Mouse (Mus musculus): ENCODE measurements at regions not wholly inside any gene's neighbourhood (a gene's known extent, or its start where the extent isn't known, plus 50 kb on each side); places are given as distances from the start of the nearest gene placed in this dataset.

GRCm38 (mm10) chr2:131676736-131677135, 114.7 kb upstream of the Adra1d start:
- in situ Hi-C loops (cut with MboI, MseI), result no loop called here

GRCm38 (mm10) chr2:131674872-131675271, 112.8 kb upstream of the Adra1d start:
- in situ Hi-C loops (cut with MboI, MseI), result no loop called here

- in situ Hi-C loops (cut with MboI, MseI), result no loop called here
These were observed 111.3 kb upstream of the Adra1d start for GRCm38 (mm10) chr2:131673351-131673750.

GRCm38 (mm10) chr2:131672646-131673045, 110.6 kb upstream of the Adra1d start:
- in situ Hi-C loops (cut with MboI, MseI), result no loop called here

GRCm38 (mm10) chr2:131672223-131672622, 110.1 kb upstream of the Adra1d start:
- in situ Hi-C loops (cut with MboI, MseI), result no loop called here

- in situ Hi-C loops (cut with MboI, MseI), result no loop called here
These were observed 108.8 kb upstream of the Adra1d start for GRCm38 (mm10) chr2:131670876-131671275.

- in situ Hi-C loops (cut with MboI, MseI), result loop anchor here in 1 of 2 experiments (10.0 kb wide), 1 partner anchor 667 kb away; no protein-coding TSS in a partner anchor
These were observed 105.8 kb upstream of the Adra1d start for GRCm38 (mm10) chr2:131667874-131668273.

- in situ Hi-C loops (cut with MboI, MseI), result loop anchor here in 1 of 2 experiments (10.0 kb wide), 1 partner anchor 668 kb away; no protein-coding TSS in a partner anchor
These were observed 104.8 kb upstream of the Adra1d start for GRCm38 (mm10) chr2:131666841-131667364.

- in situ Hi-C loops (cut with MboI, MseI), result loop anchor here in 1 of 2 experiments (10.0 kb wide), 1 partner anchor 670 kb away; no protein-coding TSS in a partner anchor
These were observed 102.5 kb upstream of the Adra1d start for GRCm38 (mm10) chr2:131664575-131664974.

GRCm38 (mm10) chr2:131663199-131663809, 101.2 kb upstream of the Adra1d start:
- in situ Hi-C loops (cut with MboI, MseI), result loop anchor here in 1 of 2 experiments (10.0 kb wide), 1 partner anchor 671 kb away; no protein-coding TSS in a partner anchor

- in situ Hi-C loops (cut with MboI, MseI), result loop anchor here in 1 of 2 experiments (10.0 kb wide), 1 partner anchor 293 kb away; no protein-coding TSS in a partner anchor
These were observed 90.1 kb upstream of the Adra1d start for GRCm38 (mm10) chr2:131652197-131652596.

- in situ Hi-C loops (cut with MboI, MseI), result loop anchor here in 1 of 2 experiments (10.0 kb wide), 1 partner anchor 294 kb away; no protein-coding TSS in a partner anchor
These were observed 88.6 kb upstream of the Adra1d start for GRCm38 (mm10) chr2:131650611-131651153.

- in situ Hi-C loops (cut with MboI, MseI), result no loop called here
These were observed 82.2 kb upstream of the Adra1d start for GRCm38 (mm10) chr2:131644166-131644858.

GRCm38 (mm10) chr2:131642456-131642855, 80.4 kb upstream of the Adra1d start:
- in situ Hi-C loops (cut with MboI, MseI), result no loop called here

- in situ Hi-C loops (cut with MboI, MseI), result no loop called here
These were observed 77.0 kb upstream of the Adra1d start for GRCm38 (mm10) chr2:131638996-131639605.

GRCm38 (mm10) chr2:131635791-131636190, 73.7 kb upstream of the Adra1d start:
- in situ Hi-C loops (cut with MboI, MseI), result no loop called here

- in situ Hi-C loops (cut with MboI, MseI), result no loop called here
These were observed 55.8 kb upstream of the Adra1d start for GRCm38 (mm10) chr2:131617916-131618315.

- in situ Hi-C loops (cut with MboI, MseI), result no loop called here
These were observed 50.4 kb upstream of the Adra1d start for GRCm38 (mm10) chr2:131612486-131612885.

Measured in T-helper 17 cell (primary cell).